ENCODE assay signal across 11 mouse cellular contexts in the genomic region with DNA sequence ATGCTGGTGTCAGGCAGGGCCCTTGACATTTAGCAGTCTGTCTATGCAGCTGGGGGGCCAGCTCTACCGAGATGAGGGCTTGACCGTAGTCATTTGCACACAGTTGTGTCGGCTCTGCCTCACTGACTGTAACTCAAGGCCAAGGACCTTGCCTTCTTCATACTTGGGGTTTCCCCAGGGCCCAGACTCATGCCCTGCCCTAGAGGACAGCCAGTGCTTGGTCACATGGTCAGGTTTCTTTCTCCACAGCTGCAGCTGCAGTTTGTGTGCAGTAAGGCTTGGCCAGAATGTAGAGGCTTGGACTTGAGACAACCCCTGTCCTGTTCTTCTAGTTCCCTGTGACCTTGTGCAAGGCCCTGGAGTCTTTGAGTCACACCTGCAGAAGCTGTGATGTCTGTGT.
DNase-seq lines count a peak whose midpoint lies in the region; ATAC-seq and TF ChIP-seq lines count a peak whose summit lies in the region.
"Had no signal": no experiment of that assay in that cellular context is flagged by ENCODE, and none has a peak within 500 bp of the region (broad histone marks: within the 10 kb centered on the region; RNA-seq: fewer than 3 reads in every experiment).

No protein-coding gene starts in this region.

- ATAC-seq in forebrain, postnatal 0 days, result no peak

- no peak overlapping the region for H3K27ac ChIP-seq in forebrain, postnatal 0 days (ENCODE audit: low read depth, low read length)
- H3K27ac ChIP-seq: hindbrain, embryonic 15.5 days had no signal

- H3K4me3 ChIP-seq in forebrain, postnatal 0 days (ENCODE audit: low read depth, low read length), result no peak overlapping the region
- H3K4me3 ChIP-seq: hindbrain, embryonic 15.5 days had no signal

- no peaks in the 10 kb centered on the region for H3K4me1 ChIP-seq in forebrain, postnatal 0 days (ENCODE audit: insufficient read depth)

- WGBS in forebrain, postnatal 0 days, result 93% methylated on average over 3 of the region's 3 CpGs

- no peak for TF ChIP-seq CTCF in forebrain, postnatal 0 days (IDR thresholded peaks at IDR 0.05; ENCODE audit: low read depth)

- H3K36me3 ChIP-seq in forebrain, postnatal 0 days (ENCODE audit: insufficient read depth), result no peaks in the 10 kb centered on the region
- H3K36me3 ChIP-seq: G1E; hindbrain, embryonic 15.5 days had no signal

- H3K9me3 ChIP-seq in forebrain, postnatal 0 days (ENCODE audit: low read length), result no peaks in the 10 kb centered on the region
- H3K9me3 ChIP-seq: hindbrain, embryonic 15.5 days had no signal

- no peak overlapping the region for H3K4me2 ChIP-seq in forebrain, postnatal 0 days (ENCODE audit: low read depth)
- H3K4me2 ChIP-seq: hindbrain, embryonic 15.5 days had no signal

- H3K9ac ChIP-seq in forebrain, postnatal 0 days, result no peak overlapping the region
- H3K9ac ChIP-seq: hindbrain, embryonic 15.5 days had no signal

- H3K27me3 ChIP-seq in forebrain, postnatal 0 days (ENCODE audit: insufficient read depth, low read length), result no peaks in the 10 kb centered on the region
- H3K27me3 ChIP-seq: hindbrain, embryonic 15.5 days had no signal

- peak; percentile 51 for DNase-seq in heart, adult 8-10 months (ENCODE audit: low spot score)
- DNase-seq in heart, postnatal 4 days, result no peak
- peak; percentile 27 for DNase-seq in 3134 (ENCODE audit: extremely low read depth, insufficient read length, low spot score)
- DNase-seq in adrenal gland, postnatal 10 days, result peak; percentile 71
- peak; percentile 51 for DNase-seq in kidney, postnatal 10 days
- no peak for DNase-seq in embryo, embryonic 11 days
- DNase-seq in forebrain, postnatal 0 days, result no peak
- DNase-seq in layer of hippocampus, postnatal 14 days (ENCODE audit: low spot score in 2 of 2), result no peak
- DNase-seq: cerebellum, adult 2 months had no signal

Comparison
In these comparisons a context has a peak if more than half of its experiments do, and no peak if none do; other contexts are left out.
1. DNase-seq: peak in heart, adult 8-10 months (single experiment), 3134 (single experiment), adrenal gland, postnatal 10 days (single experiment) and kidney, postnatal 10 days (single experiment); none in heart, postnatal 4 days (single experiment), embryo, embryonic 11 days (single experiment), forebrain, postnatal 0 days (single experiment) and layer of hippocampus, postnatal 14 days (0 of 2).